Mouse (Mus musculus): ENCODE measurements around the gene Pnrc1.

DNA sequence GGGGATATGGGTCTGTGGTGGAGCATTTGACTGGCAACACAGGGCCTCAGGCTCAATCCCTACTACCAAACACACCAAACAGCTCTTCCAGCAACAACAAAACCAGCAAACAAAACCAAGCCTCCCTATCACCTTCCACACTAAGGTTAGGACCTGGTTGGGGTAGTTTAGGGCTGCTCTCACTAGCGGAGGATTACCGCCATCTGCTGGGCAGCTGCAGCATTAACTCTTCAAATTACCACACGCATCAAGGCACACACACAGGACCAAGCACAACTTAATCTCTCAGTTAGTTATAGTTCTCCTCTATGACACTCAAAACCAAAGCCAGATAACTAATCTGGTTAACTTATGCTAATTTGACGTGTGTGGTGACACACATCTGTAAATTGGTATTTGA is 85.3 kb downstream of the Pnrc1 start:
- TF ChIP-seq POLR2A (IDR thresholded peaks at IDR 0.05; ENCODE audit: low read depth, low read length) (no peak), CTCF (IDR thresholded peaks at IDR 0.05; ENCODE audit: extremely low read depth, insufficient read length, insufficient replicate concordance, low read depth, low read length) (peak; percentile 82; the same call in 1 of the 2 replicates)
